9 mouse cellular contexts compared by ENCODE assay signal in the genomic region with DNA sequence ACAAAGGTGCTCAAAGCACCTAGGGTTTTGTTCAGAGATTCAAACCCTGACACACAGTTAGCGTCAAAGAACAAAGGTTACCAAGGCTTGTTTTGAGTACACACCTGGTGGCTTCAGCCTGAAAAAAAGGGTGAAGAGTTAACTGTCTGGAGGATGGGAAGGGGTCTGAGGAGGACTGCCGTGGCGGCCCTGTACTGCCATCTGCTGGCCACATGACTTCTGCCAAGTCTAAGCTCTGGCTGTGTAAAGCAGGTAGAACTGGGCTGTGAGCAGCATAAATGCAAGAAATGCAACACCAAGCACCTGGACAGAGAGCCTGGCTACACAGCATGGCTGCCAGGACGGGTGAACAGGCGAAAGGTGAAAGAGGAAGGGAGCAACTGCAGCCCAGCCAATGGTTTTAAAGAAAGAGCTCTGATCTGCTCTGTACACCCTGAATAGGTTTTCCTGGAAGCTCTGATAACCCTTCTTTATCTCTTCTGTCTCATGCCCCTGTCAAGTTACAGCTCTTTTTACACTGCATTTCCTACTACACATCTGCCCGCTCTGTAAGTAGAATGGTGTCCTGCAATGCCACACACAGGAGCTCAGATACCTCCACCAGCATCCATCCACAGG. TPM values are rescaled to one million over a fixed set of nuclear protein-coding genes. Genes with fewer than 3 reads are reported as not detected.
DNase-seq lines count a peak whose midpoint lies in the region; ATAC-seq and TF ChIP-seq lines count a peak whose summit lies in the region.
"Had no signal": no experiment of that assay in that cellular context is flagged by ENCODE, and none has a peak within 500 bp of the region (broad histone marks: within the 10 kb centered on the region; RNA-seq: fewer than 3 reads in every experiment).

No protein-coding gene starts in this region.

- peak; percentile 68 to 84 for TF ChIP-seq EP300 in MEL (IDR thresholded peaks at IDR 0.05; ENCODE audit: low read depth in 1 of 2, low read length in 2 of 2)

- intact Hi-C loops in heart, postnatal 36 days (cut with DNase I), result loop anchor here (2.0 to 5.0 kb wide), 4 partner anchors 64 to 236 kb away; partner anchors contain the start of gene Dstn

- TF ChIP-seq RAD21 in MEL (IDR thresholded peaks at IDR 0.05; ENCODE audit: low read depth, low read length), result peak; percentile 48

- 46% methylated on average over 6 of the region's 6 CpGs for WGBS in lung, adult 2 months

- H3K4me1 ChIP-seq in MEL (ENCODE audit: control insufficient read depth in 1 of 2, insufficient read depth in 2 of 2, low read length in 2 of 2), result peaks cover 3 to 16% of the 10 kb centered on the region in 2 experiments; a peak in 2 of 4 replicates
- H3K4me1 ChIP-seq in lung, adult 2 months (ENCODE audit: control insufficient read depth, insufficient read depth, low read length), result peaks cover 15% of the 10 kb centered on the region
- H3K4me1 ChIP-seq: limb, embryonic 12.5 days had no signal

- peak; percentile 73 for DNase-seq in MEL (ENCODE audit: low read depth, low spot score)
- peak; percentile 32 for DNase-seq in brain, embryonic 18.5 days (ENCODE audit: low read depth, low spot score)
- DNase-seq in heart, postnatal 36 days, result peak; percentile 60 to 76
- DNase-seq in kidney, postnatal 4 days, result peak; percentile 87 to 90
- peak; percentile 59 for DNase-seq in lung, adult 2 months
- peak; percentile 85 for DNase-seq in thymus, postnatal 14 days

- peaks cover 4 to 12% of the 10 kb centered on the region in 2 experiments; a peak in 3 of 4 replicates for H3K36me3 ChIP-seq in MEL (ENCODE audit: control insufficient read depth in 1 of 2, insufficient read depth in 2 of 2, low read length in 2 of 2)

- no peak for TF ChIP-seq POLR2A in MEL (IDR thresholded peaks at IDR 0.05; ENCODE audit: control insufficient read depth in 1 of 2, insufficient read depth in 1 of 2, low read depth in 1 of 2, low read length in 2 of 2, poor library complexity in 1 of 2)
- TF ChIP-seq POLR2A in lung, adult 2 months (IDR thresholded peaks at IDR 0.05; ENCODE audit: borderline replicate concordance, extremely low read depth, low read depth, low read length), result no peak

- no peaks in the 10 kb centered on the region for H3K27me3 ChIP-seq in MEL (ENCODE audit: control insufficient read depth in 1 of 2, insufficient read depth in 2 of 2, low read length in 2 of 2)
- H3K27me3 ChIP-seq: limb, embryonic 12.5 days had no signal

- no peak overlapping the region for H3K4me3 ChIP-seq in MEL (ENCODE audit: control insufficient read depth in 1 of 2, insufficient read depth in 1 of 2, low read depth in 2 of 2, low read length in 2 of 2)
- H3K4me3 ChIP-seq in lung, adult 2 months (replicated peaks; ENCODE audit: extremely low read depth, low read depth, low read length), result no peak overlapping the region
- H3K4me3 ChIP-seq: limb, embryonic 12.5 days had no signal

- no peak overlapping the region for H3K9ac ChIP-seq in MEL (ENCODE audit: control insufficient read depth, low read depth, low read length, poor library complexity, severe bottlenecking)
- H3K9ac ChIP-seq: limb, embryonic 12.5 days had no signal

- TF ChIP-seq CTCF in MEL (IDR thresholded peaks at IDR 0.05 in 2 of 3, conservative IDR thresholded peaks at IDR 0.05 in 1 of 3; ENCODE audit: control insufficient read depth in 1 of 3, insufficient read depth in 1 of 3, low read depth in 2 of 3, low read length in 3 of 3, poor library complexity in 1 of 3, severe bottlenecking in 1 of 3), result peak; percentile 66 to 88 (median 79)
- TF ChIP-seq CTCF in lung, adult 2 months (IDR thresholded peaks at IDR 0.05; ENCODE audit: insufficient read depth, low read length), result peak; percentile 81

- H3K27ac ChIP-seq in MEL (ENCODE audit: control insufficient read depth, low read depth, low read length), result peak overlapping the region; percentile 46
- H3K27ac ChIP-seq: limb, embryonic 12.5 days had no signal

- H3K9me3 ChIP-seq in MEL (replicated peaks; ENCODE audit: insufficient read depth, low read length), result no peaks in the 10 kb centered on the region
- H3K9me3 ChIP-seq: limb, embryonic 12.5 days had no signal

- peak; percentile 69 for ATAC-seq in erythroblast, adult 5-6 weeks (replicated peaks; ENCODE audit: low FRiP score, poor library complexity, severe bottlenecking)
- peak; percentile 47 for ATAC-seq in neutrophil, adult 5-6 weeks (ENCODE audit: extremely low read depth, insufficient number of reproducible peaks, low FRiP score, poor library complexity, severe bottlenecking)

- H3K79me2 ChIP-seq in MEL (ENCODE audit: control insufficient read depth, insufficient read depth, low read length, poor library complexity), result no peaks in the 10 kb centered on the region; the same call in 1 of the 2 replicates

TF ChIP-seq in MEL, 35 proteins besides CTCF, POLR2A, EP300 and RAD21:
- no peak for TF ChIP-seq GABPA (IDR thresholded peaks at IDR 0.05; ENCODE audit: low read depth, low read length)
- peak; percentile 61 for TF ChIP-seq SIN3A (IDR thresholded peaks at IDR 0.05; ENCODE audit: low read length)
- TF ChIP-seq TAL1 (IDR thresholded peaks at IDR 0.05; ENCODE audit: low read length), result peak; percentile 57
- no peak for TF ChIP-seq MYB (IDR thresholded peaks at IDR 0.05; ENCODE audit: low read depth, low read length)
- peak; percentile 26; the same call in 1 of the 2 replicates for TF ChIP-seq MAX (IDR thresholded peaks at IDR 0.05; ENCODE audit: low read length)
- TF ChIP-seq CHD1 (IDR thresholded peaks at IDR 0.05; ENCODE audit: low read depth, low read length), result no peak
- peak; percentile 69 for TF ChIP-seq ETS1 (IDR thresholded peaks at IDR 0.05; ENCODE audit: low read depth, low read length)
- TF ChIP-seq RCOR1 (IDR thresholded peaks at IDR 0.05; ENCODE audit: low read depth, low read length), result peak; percentile 61; the same call in 1 of the 2 replicates
- TF ChIP-seq ZC3H11A (IDR thresholded peaks at IDR 0.05; ENCODE audit: low read depth, low read length), result peak; percentile 23; the same call in 1 of the 2 replicates
- no peak for TF ChIP-seq ZKSCAN1 (IDR thresholded peaks at IDR 0.05; ENCODE audit: low read depth, low read length)
- TF ChIP-seq SMC3 (IDR thresholded peaks at IDR 0.05; ENCODE audit: low read depth, low read length), result peak; percentile 51
- peak; percentile 61; the same call in 1 of the 2 replicates for TF ChIP-seq MXI1 (IDR thresholded peaks at IDR 0.05; ENCODE audit: low read depth, low read length)
- peak; percentile 86 for TF ChIP-seq TCF12 (IDR thresholded peaks at IDR 0.05; ENCODE audit: low read depth, low read length)
- peak; percentile 94 for TF ChIP-seq GATA1 (IDR thresholded peaks at IDR 0.05; ENCODE audit: low read depth, low read length)
TF ChIP-seq in MEL: peak in this region for 10.

RNA-seq across cellular contexts. Expression of gene Rrbp1, which starts 30.2 kb away (rescaled TPM):
- total RNA-seq in MEL (2012; rRNA removed), result 56.7 TPM in 2 replicates
- 100 to 1,000 TPM; 127 to 128 TPM for polyA plus RNA-seq in MEL (2012; ENCODE audit: insufficient read depth in 1 of 2, insufficient read length in 2 of 2, low read depth in 1 of 2, low replicate concordance in 2 of 2, missing spikeins in 1 of 2)
- 45.4 and 54.6 TPM in 2 replicates for total RNA-seq in erythroblast, adult 5-6 weeks (2015; ENCODE audit: low replicate concordance)
- total RNA-seq in erythroblast, adult 5-6 weeks (2017; ENCODE audit: low replicate concordance), result 30.5 and 41.1 TPM in 2 replicates
- total RNA-seq in heart, postnatal 36 days (2021), result 100 to 1,000 TPM; 101 to 113 TPM
- 68.8 and 78.1 TPM in 2 replicates for polyA plus RNA-seq in lung, adult 2 months (2012; rRNA removed)
- 166 and 181 TPM in 2 replicates for total RNA-seq in neutrophil, adult 5-6 weeks (2017)

RNA-seq across cellular contexts. Expression of gene Banf2, which starts 52.0 kb away (rescaled TPM):
- total RNA-seq in MEL (2012; rRNA removed), result not detected in 2 replicates
- polyA plus RNA-seq in MEL (2012; ENCODE audit: insufficient read depth in 1 of 2, insufficient read length in 2 of 2, low read depth in 1 of 2, low replicate concordance in 2 of 2, missing spikeins in 1 of 2), result not detected
- not detected in 2 replicates for total RNA-seq in erythroblast, adult 5-6 weeks (2015; ENCODE audit: low replicate concordance)
- total RNA-seq in erythroblast, adult 5-6 weeks (2017; ENCODE audit: low replicate concordance), result not detected in 2 replicates
- total RNA-seq in heart, postnatal 36 days (2021), result not detected
- polyA plus RNA-seq in lung, adult 2 months (2012; rRNA removed), result not detected in 2 replicates
- total RNA-seq in neutrophil, adult 5-6 weeks (2017), result not detected in 2 replicates
- polyA plus RNA-seq: limb, embryonic 12.5 days had no signal

Comparison
In these comparisons a context has a peak if more than half of its experiments do, and no peak if none do; other contexts are left out.
1. DNase-seq: peak in every context shown above with its lines; median percentile 88 in kidney, postnatal 4 days; 85 in thymus, postnatal 14 days; 73 in MEL; 68 in heart, postnatal 36 days; 59 in lung, adult 2 months; 32 in brain, embryonic 18.5 days.